Mouse (Mus musculus) frontal cortex, postnatal 14 days (tissue): ENCODE measurements around the gene Anks1b.

Experiments
- DNase-seq, 2 experiments: peaks; one replicate each; pipeline ENCODE4 v3.0.0; 2022; ENCODE audit warnings: low spot score in 2 of 2

Gene Anks1b

DNA sequence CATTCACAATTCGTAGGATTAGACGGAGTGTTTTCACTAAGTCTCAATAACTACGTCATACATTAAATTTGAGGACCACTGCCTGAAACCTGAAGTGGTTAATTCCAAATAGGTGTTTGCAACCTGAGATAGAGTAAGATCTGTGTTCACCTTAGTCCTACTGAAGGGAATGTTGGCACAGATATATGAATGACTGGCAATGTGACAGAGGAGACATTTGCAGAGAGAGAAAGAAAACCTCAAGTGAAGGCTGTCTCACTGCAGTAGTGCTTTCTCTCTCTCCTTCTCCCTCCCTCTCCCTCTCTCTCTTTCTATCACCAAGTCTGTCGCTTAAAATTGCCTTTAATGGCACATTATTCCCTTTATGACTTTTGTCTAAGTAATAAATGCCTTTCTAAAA is 101.1 kb downstream of the Anks1b start:
- no peak for DNase-seq

DNA sequence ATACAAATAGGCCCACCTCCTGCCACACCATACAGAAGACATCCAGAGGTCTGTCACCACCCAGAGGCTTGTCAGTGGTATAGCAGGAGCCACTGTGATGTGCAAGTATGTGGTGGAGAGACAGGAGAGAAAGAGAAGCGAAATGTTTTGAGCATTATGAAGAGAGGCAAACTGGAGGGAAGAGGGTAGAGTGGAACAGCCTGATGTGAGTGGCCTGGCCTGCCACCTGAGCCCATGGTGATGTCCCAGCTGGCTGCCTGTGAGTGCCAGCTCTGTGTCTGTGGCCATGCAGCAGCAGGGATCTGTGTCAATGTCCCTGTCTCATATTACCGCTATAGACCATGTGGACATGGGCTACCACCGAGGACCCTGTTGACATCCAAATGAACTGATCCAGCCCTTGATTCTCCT is 102.1 kb downstream of the Anks1b start:
- no peak for DNase-seq

DNA sequence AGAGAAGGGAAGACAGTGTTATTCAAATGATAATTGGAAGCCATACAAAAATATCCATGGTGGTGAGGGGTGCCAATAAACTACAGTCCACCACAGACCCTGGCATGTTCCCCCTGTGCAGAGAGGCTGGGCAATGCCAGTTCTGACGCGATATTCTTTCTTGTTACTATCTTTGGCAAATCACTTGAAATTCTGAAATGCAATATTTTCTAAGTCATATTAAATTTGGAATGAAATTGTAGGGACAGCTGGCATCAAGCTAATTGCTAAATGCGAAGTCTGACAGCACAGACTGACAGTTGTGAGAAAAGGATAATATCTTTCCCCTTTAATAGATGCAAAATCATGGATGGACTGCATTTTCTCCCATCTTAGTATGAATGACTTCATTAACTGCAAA is 103.3 kb downstream of the Anks1b start:
- DNase-seq = no peak

DNA sequence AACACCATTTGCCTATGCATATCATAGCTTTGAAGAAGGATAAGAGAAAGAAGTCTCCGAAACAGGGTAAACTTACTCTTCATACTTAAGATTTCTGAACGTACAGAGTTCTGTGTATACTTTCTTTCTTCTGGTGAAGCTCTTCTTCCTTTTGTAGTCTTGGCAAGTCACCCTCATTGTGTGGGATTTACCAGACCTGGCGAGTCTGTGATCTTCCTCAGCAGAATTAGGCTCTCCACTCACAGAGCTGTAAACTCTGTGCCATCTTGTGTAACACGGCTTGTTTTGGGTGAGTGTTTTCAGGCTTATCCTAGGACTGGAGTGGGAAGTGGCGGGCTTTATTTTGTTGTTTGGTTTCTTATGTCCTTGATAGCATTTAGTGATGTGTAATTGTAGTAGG is 120.9 kb downstream of the Anks1b start:
- no peak for DNase-seq

DNA sequence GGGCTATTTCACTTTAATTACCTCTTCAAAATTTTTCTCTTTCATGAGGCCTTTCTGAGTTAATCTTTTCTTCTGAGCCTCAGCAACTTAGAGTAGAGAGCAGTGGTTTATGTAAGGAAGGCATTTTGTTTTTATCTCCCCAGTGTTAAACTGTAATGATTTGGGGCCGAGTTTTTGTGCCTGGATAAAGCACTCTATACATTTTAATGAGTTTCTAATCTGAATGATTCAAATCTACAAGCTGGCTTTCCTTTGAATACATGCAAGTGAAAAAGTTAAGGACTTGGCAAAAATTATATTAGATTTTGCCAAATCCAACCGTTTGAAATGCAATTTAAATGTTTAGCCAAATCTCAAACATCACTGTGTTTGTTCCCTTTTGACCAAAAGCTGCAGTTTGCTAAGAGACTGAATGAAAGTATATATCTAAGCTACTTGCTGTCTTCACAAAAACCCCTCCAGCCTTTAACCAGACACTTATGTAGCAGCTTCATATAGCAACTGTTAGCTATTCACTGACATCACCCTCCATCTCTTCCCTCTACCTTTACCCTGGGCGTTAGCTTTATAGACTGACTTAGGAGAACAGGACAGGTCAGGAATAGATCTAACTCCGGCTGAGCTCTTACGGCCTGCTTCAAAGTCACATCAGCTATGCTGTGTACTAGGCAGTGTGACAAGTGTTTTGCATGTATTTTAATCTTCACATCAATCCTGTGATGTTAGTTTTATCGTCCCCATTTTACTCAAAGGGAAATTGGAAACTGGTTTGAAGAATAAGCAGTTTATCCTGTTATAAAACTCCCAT is 122.5 kb downstream of the Anks1b start:
- DNase-seq = no peak

DNA sequence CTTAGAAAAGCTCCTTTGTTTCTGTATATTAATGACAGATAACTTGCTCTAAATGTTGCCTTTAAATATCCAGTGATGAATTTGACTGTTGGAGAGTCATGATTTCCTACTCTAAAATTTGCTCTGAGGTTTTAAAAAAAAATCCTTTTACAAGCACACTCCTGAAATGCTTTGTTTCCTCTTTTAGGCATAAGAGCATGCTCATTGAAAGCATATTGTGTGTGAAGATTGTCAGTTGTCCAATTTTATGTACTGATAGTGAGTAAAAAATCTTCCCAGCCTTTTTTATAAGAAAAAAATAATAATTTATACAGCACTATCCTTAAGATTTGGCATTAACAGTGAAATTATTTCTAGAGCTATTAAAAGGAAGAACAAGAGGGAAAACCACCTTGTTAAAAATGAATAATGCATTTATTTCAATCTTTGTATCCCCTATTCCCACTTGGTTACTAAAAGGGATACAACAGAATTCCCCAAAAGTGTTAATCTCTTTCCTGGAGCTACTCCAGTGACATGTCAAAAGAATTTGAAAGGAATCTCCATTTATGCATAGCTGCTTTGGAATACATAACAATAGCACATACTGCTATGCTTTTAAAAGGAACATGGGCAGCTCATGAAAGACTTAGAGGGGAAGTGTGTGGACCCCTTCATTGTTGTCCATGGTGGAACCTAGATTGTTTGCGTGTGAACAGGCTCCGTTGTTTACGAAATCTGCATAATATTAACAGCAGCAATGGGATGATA is 130.8 kb downstream of the Anks1b start:
- no peak for DNase-seq

DNA sequence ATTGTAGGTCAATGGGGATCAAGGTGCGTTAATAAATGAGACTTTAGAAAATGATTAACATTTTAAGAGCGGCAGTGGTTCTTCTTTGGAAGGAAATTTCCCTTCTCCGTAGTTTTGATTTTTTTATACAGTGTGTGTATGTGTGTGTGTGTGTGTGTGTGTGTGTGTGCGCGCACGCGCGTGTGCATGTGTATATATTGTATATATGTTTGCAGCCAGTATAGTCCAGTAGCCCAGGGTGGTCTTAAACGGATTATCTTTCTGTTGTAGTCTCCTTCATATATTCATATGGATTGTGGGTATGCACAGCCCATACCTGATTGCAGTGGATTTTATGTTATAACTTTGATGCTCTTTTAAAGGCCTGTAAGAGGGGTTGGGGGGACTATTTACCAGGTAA is 131.6 kb downstream of the Anks1b start:
- DNase-seq = no peak

DNA sequence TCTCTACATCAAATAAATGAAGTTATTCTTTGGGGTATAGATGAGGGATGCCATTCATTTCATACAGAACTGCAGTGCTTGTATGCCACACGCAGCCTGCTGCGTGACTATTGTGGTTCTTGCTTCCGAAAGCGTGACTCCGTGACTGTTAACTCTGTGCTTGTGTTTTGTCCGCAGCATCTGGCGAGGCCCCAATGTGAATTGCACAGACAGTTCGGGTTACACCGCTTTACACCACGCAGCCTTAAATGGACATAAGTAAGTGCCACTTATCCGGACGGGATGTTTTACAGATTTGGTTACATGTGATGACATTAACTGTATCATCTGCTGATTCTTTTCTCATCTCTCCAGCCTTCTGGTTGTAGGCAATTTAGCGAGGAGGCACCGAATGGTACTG is 159.7 kb downstream of the Anks1b start:
- no peak for DNase-seq

DNA sequence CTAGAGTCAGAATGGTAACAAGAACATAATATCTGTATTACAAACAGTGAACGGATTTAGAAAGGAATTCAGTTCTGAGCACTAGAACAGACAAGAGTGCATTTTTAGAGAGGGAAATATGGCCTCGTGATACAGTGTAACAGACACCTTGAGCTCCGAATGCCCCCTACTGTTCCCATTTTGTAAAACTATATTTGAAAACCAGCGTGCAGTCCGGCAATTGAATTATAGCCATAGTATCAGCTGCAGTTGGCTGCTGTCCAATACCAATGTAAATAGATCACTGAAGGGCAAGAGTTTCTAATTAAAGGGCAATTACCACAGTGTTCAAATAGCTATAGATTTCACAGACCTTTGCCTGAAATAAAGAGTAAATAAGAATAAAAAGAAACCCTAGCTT is 170.0 kb downstream of the Anks1b start:
- no peak for DNase-seq

DNA sequence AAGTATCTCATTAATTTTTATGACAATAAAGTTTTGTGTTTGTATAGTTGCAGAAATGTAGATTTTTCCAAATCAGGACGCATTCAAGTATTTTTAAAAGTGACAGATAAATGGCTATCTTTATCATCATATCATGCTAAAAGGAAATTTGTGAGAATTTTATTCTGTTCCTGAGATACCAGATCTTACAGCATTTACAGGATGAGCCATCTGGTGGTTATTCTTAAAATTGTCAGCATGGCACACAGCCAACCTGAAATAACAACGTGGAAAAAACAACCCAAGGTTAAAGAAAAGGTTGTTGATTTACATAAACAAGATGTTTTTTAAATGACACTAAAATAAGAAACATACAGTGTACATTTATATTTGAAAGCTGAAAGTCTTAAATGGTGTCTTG is 170.5 kb downstream of the Anks1b start:
- DNase-seq = no peak

DNA sequence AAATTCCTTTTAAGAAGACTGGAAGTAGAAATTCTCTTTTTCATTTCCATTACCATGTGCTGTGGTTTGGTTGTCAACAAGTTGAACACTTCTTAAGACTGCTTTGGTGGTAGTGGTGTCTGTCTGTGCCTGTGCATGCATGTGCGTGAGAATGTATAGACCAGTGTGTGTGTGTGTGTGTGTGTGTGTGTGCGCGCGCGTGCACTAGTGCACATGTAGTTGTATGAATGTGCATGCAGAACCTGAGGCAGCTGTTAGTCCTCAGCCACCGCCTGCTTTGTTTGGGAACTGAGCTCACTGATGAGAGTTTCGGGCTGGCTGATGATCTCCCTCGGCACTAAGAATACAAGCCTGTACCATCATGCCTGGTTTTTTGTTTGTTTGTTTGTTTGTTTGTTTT is 170.9 kb downstream of the Anks1b start:
- no peak for DNase-seq

DNA sequence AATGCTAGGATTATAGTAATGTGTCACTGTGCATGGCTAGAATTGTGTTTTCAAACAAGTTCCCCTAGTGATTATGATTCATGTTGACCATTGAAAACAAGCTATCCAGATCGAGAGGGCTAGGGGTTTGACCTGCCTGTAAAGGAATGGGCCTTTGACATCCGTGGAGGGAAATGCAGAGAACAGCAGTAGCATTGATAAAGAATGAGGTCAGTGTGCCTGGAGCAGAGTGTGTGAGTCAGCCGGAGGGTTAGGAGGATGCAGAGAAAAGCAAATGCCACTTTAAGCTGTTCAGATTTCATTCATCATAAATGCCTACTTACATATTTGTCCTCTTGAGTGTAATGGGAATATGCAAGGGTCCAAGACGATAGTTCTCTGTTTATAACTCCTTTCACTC is 195.3 kb downstream of the Anks1b start:
- no peak for DNase-seq

DNA sequence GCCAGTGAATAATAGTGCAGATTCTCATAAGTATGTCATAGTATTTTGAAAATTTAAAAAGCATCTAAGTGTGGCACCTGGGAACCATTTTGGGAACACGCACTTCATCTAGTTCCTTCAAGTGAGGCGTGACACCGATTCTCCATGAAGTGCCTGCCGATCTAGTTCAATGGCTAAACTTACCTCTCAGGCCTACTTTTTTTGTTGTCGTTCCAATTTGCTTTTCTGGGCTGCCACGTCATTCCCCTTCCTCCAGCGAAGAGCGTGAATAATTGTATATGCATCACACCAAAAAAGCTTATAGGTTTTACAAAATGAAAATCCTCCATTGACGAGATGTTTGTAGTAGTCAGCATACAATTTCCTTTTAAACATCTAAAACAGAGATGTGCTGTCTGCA is 204.6 kb downstream of the Anks1b start:
- no peak for DNase-seq

DNA sequence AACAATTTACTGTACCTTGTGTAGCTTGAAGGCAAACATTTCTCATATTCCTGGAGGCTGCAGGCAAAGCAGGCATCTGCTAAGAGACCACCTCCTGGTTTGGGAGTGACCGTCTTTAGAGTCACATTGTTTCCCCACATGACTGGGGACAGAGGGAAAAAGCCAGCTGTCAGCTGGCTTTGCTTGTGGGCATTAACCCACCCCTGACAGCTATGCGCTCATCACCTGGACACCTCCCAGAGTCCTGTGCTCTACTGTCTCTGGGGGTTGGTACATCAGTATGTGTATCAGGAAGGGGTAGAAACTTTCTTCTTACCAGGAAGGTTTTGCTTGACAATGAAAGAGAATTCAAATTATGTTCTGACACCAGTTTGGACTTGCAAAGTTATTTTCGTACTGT is 207.8 kb downstream of the Anks1b start:
- DNase-seq = no peak

DNA sequence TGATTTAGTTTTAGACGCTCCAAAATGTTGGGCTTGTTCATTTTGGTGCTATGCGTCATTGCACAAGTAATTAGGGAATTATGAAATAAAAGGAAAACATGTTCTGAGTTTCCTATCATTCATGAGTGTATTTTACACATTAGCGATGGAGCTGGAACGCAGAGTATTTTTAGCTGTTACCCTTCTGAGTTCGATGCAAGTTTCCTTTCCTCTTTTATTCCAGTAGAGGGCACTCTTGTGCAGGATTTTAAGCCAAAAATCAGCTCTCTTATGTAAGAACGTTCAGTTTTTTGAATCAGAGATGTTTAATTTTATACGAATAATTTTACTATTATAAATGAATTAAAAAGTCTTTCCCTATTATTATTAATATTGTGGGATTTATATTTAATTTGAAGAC is 208.3 kb downstream of the Anks1b start:
- no peak for DNase-seq

DNA sequence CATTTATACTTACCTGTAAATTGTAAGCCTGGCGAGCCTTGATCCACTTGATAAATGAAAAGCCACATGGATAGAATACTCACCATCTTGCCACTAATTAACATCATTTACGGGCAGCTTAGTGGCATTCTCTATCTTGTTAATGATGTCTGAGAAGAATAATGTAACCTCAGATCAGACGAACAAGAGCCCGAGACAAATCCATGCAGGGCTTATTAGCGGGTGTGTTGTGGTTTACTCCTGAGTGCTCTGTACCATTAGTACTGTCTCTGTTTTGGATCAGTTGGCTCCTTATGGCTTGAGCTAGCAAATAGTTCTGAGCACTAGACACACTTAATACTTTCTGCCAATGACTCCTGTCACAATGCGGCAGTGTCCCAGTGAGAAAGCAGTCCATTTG is 220.6 kb downstream of the Anks1b start:
- DNase-seq = no peak

DNA sequence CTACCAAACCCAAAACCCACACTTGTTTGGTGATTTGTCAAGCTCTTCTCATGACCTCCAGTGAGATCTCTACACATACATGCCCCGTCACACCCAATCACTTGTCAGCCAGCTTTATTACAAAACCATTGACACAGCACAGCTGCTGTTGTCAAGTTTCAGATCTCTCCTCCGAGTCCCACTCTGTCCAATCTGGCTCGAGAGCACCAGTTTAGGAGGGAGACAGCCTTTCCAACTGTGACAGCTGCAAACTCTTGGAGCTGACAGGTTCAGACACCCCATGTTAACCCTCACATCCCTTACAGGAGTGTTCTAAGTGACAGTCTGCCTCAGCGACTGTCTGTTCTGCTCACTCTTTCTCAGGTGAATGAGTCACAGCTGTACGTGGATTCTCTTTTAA is 239.4 kb downstream of the Anks1b start:
- no peak for DNase-seq

DNA sequence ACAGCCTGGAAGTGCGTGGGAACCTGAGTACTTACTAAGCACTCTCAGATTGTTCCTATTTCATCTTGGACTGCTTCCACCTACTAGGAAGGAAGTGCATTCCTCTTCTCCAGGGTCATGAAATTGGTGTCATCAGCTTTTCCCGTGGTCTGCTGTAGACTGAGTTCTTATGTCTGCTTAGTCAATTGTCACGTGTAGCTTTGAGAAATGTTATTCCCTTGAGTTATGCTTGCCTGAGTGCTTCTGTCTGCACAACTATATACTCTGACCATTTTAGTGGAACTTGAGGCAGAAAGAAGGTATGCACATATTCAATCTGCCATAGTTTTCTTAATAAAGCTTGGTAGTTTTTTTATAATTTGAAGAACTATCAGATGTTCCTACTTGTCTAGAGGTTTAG is 243.6 kb downstream of the Anks1b start:
- no peak for DNase-seq

DNA sequence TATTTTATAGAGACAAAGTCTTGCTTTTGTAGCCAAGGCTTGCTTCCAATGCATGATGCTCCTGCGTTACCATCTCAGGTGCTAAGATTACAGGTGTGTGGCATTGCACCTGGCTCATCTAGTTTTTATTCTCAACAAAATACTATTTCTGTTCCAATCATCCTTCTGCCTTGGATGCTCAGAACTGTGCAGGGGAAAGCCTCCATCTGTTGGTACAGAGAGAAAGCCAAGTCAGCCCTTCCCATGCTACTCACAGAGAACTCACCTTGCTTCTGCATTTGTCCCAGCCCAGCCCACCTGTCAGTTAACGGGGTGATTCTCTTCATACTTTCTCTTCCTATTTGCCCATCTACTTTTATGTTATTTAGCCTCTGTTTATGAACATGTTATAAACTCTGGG is 244.5 kb downstream of the Anks1b start:
- no peak for DNase-seq

DNA sequence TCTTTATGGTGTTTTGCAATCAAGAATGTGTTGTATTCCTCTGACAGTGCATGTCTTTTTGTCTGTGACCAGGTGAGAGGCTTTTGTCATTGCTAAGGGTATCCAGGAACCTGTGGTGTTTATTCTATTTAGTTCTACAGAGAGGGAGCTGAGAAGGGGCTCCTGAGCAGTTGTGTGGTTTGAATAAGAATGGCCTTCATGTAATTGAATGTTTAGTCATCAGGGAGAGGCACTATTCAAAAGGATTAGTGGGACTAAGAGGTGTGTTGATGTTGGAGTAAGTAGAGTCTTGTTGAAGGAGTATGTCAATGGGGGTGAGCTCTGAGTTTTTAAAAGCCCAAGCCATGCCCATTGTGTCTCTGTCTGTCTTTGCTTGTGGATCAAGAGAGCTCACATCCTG is 264.2 kb downstream of the Anks1b start:
- DNase-seq = no peak

DNA sequence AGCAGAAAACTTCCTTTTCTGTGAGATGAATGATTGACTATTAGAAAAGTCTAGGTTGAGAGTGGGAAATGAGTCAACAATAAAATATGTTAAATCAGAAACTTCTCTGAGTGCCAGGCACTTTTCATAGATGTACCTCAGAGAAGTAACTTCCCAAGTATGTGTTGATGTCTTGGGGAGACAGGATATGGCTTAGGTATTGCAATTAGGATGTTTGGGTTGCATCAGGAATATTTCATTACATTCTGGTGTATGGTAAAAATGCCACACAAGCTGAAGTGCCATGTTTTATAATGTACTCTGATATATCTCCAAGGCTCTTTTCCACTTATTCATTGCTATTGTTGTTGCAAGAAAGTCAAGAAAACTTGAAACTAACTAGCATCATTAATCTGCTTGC is 267.6 kb downstream of the Anks1b start:
- DNase-seq = no peak

DNA sequence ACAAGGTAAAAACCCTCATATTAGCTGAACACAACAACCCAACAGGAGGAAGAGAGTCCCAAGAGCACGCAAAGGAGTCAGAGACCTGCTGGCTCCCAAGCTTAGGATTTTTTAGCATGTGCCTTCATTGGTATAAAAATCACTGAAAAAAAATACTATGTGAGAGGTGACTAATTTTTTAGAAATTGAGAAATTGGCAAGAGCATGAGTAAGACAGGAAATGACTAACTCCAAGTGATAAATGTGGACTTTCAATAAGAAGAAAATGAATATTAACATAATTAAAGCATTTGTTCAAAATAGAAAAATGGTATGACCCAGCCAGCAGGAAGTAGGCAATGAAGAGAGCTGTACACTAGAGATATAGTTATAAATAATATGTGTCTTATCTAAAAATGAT is 271.1 kb downstream of the Anks1b start:
- no peak for DNase-seq

DNA sequence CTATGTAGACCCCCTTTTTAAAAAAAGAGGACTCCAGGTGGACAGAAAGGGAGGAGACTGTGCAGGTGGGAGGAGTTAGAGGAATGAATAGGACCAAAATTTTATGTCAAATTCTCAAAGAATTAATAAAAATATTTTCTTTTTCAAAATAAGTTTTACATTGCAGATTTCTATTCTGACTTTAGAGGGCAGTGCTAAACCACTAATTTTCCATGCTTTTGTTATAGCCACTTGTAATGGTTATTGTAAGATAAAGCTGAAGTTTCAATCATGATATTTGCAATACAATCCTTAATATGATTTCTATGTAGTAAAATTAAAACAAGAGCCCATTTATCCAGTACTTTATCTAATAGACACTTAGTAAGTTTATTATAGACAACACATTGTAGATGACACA is 278.2 kb downstream of the Anks1b start:
- DNase-seq = no peak
